Comparison of ENCODE assay signal across 14 mouse cellular contexts in genomic region chr13:8173800-8174199, GRCm38 (mm10). TPM values are rescaled to one million over a fixed set of nuclear protein-coding genes. Genes with fewer than 3 reads are reported as not detected.
DNase-seq lines count a peak whose midpoint lies in the region; ATAC-seq and TF ChIP-seq lines count a peak whose summit lies in the region.
"Had no signal": no experiment of that assay in that cellular context is flagged by ENCODE, and none has a peak within 500 bp of the region (broad histone marks: within the 10 kb centered on the region; RNA-seq: fewer than 3 reads in every experiment).

No protein-coding gene starts in this region.

- H3K4me2 ChIP-seq in embryonic facial prominence, embryonic 11.5 days (ENCODE audit: low read depth, low read length) = no peak overlapping the region
- H3K4me2 ChIP-seq in heart, embryonic 12.5 days = no peak overlapping the region
- H3K4me2 ChIP-seq: hindbrain, embryonic 15.5 days; midbrain, embryonic 12.5 days had no signal

- peak; percentile 54 for TF ChIP-seq RAD21 in MEL (IDR thresholded peaks at IDR 0.05; ENCODE audit: low read depth, low read length)

- no peak for TF ChIP-seq POLR2A in MEL (IDR thresholded peaks at IDR 0.05; ENCODE audit: control insufficient read depth in 1 of 2, insufficient read depth in 1 of 2, low read depth in 1 of 2, low read length in 2 of 2, poor library complexity in 1 of 2)

- no peak overlapping the region for H3K9ac ChIP-seq in embryonic facial prominence, embryonic 11.5 days (replicated peaks; ENCODE audit: low read length)
- no peak overlapping the region for H3K9ac ChIP-seq in MEL (ENCODE audit: control insufficient read depth, low read depth, low read length, poor library complexity, severe bottlenecking)
- no peak overlapping the region for H3K9ac ChIP-seq in heart, embryonic 12.5 days
- H3K9ac ChIP-seq: hindbrain, embryonic 15.5 days; midbrain, embryonic 12.5 days had no signal

- no peak for TF ChIP-seq EP300 in MEL (IDR thresholded peaks at IDR 0.05; ENCODE audit: low read depth in 1 of 2, low read length in 2 of 2)

- H3K27me3 ChIP-seq in embryonic facial prominence, embryonic 11.5 days (ENCODE audit: control insufficient read depth, insufficient read depth, low read length) = no peaks in the 10 kb centered on the region
- H3K27me3 ChIP-seq in embryonic facial prominence, embryonic 10.5 days (replicated peaks; ENCODE audit: low read depth, poor library complexity, severe bottlenecking) = no peaks in the 10 kb centered on the region
- H3K27me3 ChIP-seq in MEL (ENCODE audit: control insufficient read depth in 1 of 2, insufficient read depth in 2 of 2, low read length in 2 of 2) = no peaks in the 10 kb centered on the region
- no peaks in the 10 kb centered on the region for H3K27me3 ChIP-seq in heart, embryonic 12.5 days (replicated peaks)
- H3K27me3 ChIP-seq: hindbrain, embryonic 15.5 days; midbrain, embryonic 12.5 days had no signal

- ATAC-seq in embryonic facial prominence, embryonic 11.5 days (replicated peaks; ENCODE audit: insufficient number of reproducible peaks, low FRiP score, low TSS enrichment, low read depth) = no peak
- no peak for ATAC-seq in heart, embryonic 12.5 days (ENCODE audit: insufficient number of reproducible peaks, low FRiP score)

- intact Hi-C loops in left cerebral cortex, postnatal 25 days (cut with DNase I) = loop anchor here (10.0 kb wide), 1 partner anchor 1339 kb away; no protein-coding TSS in a partner anchor

- H3K79me2 ChIP-seq in MEL (ENCODE audit: control insufficient read depth, insufficient read depth, low read length, poor library complexity) = no peaks in the 10 kb centered on the region

- no peaks in the 10 kb centered on the region for H3K9me3 ChIP-seq in embryonic facial prominence, embryonic 11.5 days (replicated peaks; ENCODE audit: control insufficient read depth, low read length)
- no peaks in the 10 kb centered on the region for H3K9me3 ChIP-seq in embryonic facial prominence, embryonic 10.5 days
- no peaks in the 10 kb centered on the region for H3K9me3 ChIP-seq in MEL (replicated peaks; ENCODE audit: insufficient read depth, low read length)
- no peaks in the 10 kb centered on the region for H3K9me3 ChIP-seq in heart, embryonic 12.5 days (replicated peaks)
- H3K9me3 ChIP-seq: hindbrain, embryonic 15.5 days; midbrain, embryonic 12.5 days had no signal

- H3K4me1 ChIP-seq in embryonic facial prominence, embryonic 11.5 days (ENCODE audit: control insufficient read depth, insufficient read depth, low read length) = no peaks in the 10 kb centered on the region
- no peaks in the 10 kb centered on the region for H3K4me1 ChIP-seq in embryonic facial prominence, embryonic 10.5 days
- no peaks in the 10 kb centered on the region for H3K4me1 ChIP-seq in MEL (ENCODE audit: control insufficient read depth in 1 of 2, insufficient read depth in 2 of 2, low read length in 2 of 2)
- no peaks in the 10 kb centered on the region for H3K4me1 ChIP-seq in heart, embryonic 12.5 days (replicated peaks)
- H3K4me1 ChIP-seq: hindbrain, embryonic 15.5 days; midbrain, embryonic 12.5 days had no signal

- TF ChIP-seq CTCF in MEL (IDR thresholded peaks at IDR 0.05 in 2 of 3, conservative IDR thresholded peaks at IDR 0.05 in 1 of 3; ENCODE audit: control insufficient read depth in 1 of 3, insufficient read depth in 1 of 3, low read depth in 2 of 3, low read length in 3 of 3, poor library complexity in 1 of 3, severe bottlenecking in 1 of 3) = peak in 2 of 3 experiments; percentile 9 to 47; a peak in 2 of 6 replicates

- no peak overlapping the region for H3K27ac ChIP-seq in embryonic facial prominence, embryonic 11.5 days (replicated peaks; ENCODE audit: low read depth, low read length)
- H3K27ac ChIP-seq in embryonic facial prominence, embryonic 10.5 days (replicated peaks) = no peak overlapping the region
- H3K27ac ChIP-seq in MEL (ENCODE audit: control insufficient read depth, low read depth, low read length) = no peak overlapping the region
- H3K27ac ChIP-seq in heart, embryonic 12.5 days (ENCODE audit: poor library complexity, severe bottlenecking) = no peak overlapping the region
- H3K27ac ChIP-seq: hindbrain, embryonic 15.5 days; midbrain, embryonic 12.5 days had no signal

- WGBS in embryonic facial prominence, embryonic 11.5 days = 79% methylated on average over 1 of the region's 1 CpGs
- WGBS in embryonic facial prominence, embryonic 10.5 days = 72% methylated on average over 1 of the region's 1 CpGs
- WGBS in heart, embryonic 12.5 days = 50% methylated on average over 1 of the region's 1 CpGs

- no peak overlapping the region for H3K4me3 ChIP-seq in embryonic facial prominence, embryonic 11.5 days (ENCODE audit: low read depth, low read length)
- H3K4me3 ChIP-seq in embryonic facial prominence, embryonic 10.5 days = no peak overlapping the region
- no peak overlapping the region for H3K4me3 ChIP-seq in MEL (ENCODE audit: control insufficient read depth in 1 of 2, insufficient read depth in 1 of 2, low read depth in 2 of 2, low read length in 2 of 2)
- no peak overlapping the region for H3K4me3 ChIP-seq in heart, embryonic 12.5 days
- H3K4me3 ChIP-seq: erythroblast, embryonic 14.5 days; hindbrain, embryonic 15.5 days; midbrain, embryonic 12.5 days had no signal

- DNase-seq in embryonic facial prominence, embryonic 11.5 days (ENCODE audit: low spot score) = peak; percentile 11
- no peak for DNase-seq in embryonic facial prominence, embryonic 10.5 days (ENCODE audit: low spot score)
- DNase-seq in layer of hippocampus, adult 11-12 months (ENCODE audit: low spot score) = peak; percentile 28
- no peak for DNase-seq in layer of hippocampus, postnatal 36 days
- DNase-seq in MEL (ENCODE audit: low read depth, low spot score) = peak; percentile 6
- peak; percentile 21 to 23 for DNase-seq in left cerebral cortex, postnatal 25 days (ENCODE audit: low spot score in 2 of 2)
- DNase-seq in ovary, postnatal 10 days (ENCODE audit: low spot score) = no peak
- DNase-seq: adrenal gland, postnatal 14 days; cerebellum, adult 18-20 months; heart, adult 11 months had no signal

- no peaks in the 10 kb centered on the region for H3K36me3 ChIP-seq in embryonic facial prominence, embryonic 11.5 days (replicated peaks; ENCODE audit: control insufficient read depth, insufficient read depth, low read depth, low read length)
- H3K36me3 ChIP-seq in embryonic facial prominence, embryonic 10.5 days (replicated peaks) = no peaks in the 10 kb centered on the region
- H3K36me3 ChIP-seq in MEL (ENCODE audit: control insufficient read depth in 1 of 2, insufficient read depth in 2 of 2, low read length in 2 of 2) = no peaks in the 10 kb centered on the region
- no peaks in the 10 kb centered on the region for H3K36me3 ChIP-seq in heart, embryonic 12.5 days
- H3K36me3 ChIP-seq: hindbrain, embryonic 15.5 days; midbrain, embryonic 12.5 days had no signal

TF ChIP-seq in MEL, 35 proteins besides CTCF, POLR2A, EP300 and RAD21:
- no peak for TF ChIP-seq ZMIZ1 (IDR thresholded peaks at IDR 0.05; ENCODE audit: low read depth, low read length)
- TF ChIP-seq ZC3H11A (IDR thresholded peaks at IDR 0.05; ENCODE audit: low read depth, low read length) = peak; percentile 44
- TF ChIP-seq SMC3 (IDR thresholded peaks at IDR 0.05; ENCODE audit: low read depth, low read length) = peak; percentile 76

RNA-seq across cellular contexts. Expression of gene Adarb2, which starts 28.9 kb away (rescaled TPM):
- 1.8 and 2.1 TPM in 2 replicates for polyA plus RNA-seq in embryonic facial prominence, embryonic 11.5 days (2014; fragmentation: Nextera tagmentation; extraction: Ambion mirVana)
- polyA plus RNA-seq in embryonic facial prominence, embryonic 10.5 days (2016; fragmentation: Nextera tagmentation; extraction: Ambion mirVana) = 2.6 TPM in 2 replicates
- 10 to 100 TPM; 39.9 to 43.0 TPM for total RNA-seq in layer of hippocampus, postnatal 36 days (2021)
- 0.29 and 0.42 TPM in 2 replicates for total RNA-seq in MEL (2012; rRNA removed)
- polyA plus RNA-seq in MEL (2012; ENCODE audit: insufficient read depth in 1 of 2, insufficient read length in 2 of 2, low read depth in 1 of 2, low replicate concordance in 2 of 2, missing spikeins in 1 of 2) = under 1 TPM in 1 of 2 experiments, not detected in 1; 0.57 TPM
- 10 to 100 TPM; 25.5 to 29.1 TPM for total RNA-seq in left cerebral cortex, postnatal 25 days (2021)
- polyA plus RNA-seq in heart, embryonic 12.5 days (2016; fragmentation: Nextera tagmentation; extraction: Ambion mirVana) = 0.17 and 0.19 TPM in 2 replicates
- total RNA-seq: adrenal gland, postnatal 14 days had no signal
- polyA plus RNA-seq: erythroblast, embryonic 14.5 days had no signal

Comparison
In these comparisons a context has a peak if more than half of its experiments do, and no peak if none do; other contexts are left out.
1. DNase-seq: peak in embryonic facial prominence, embryonic 11.5 days (single experiment), layer of hippocampus, adult 11-12 months (single experiment), MEL (single experiment) and left cerebral cortex, postnatal 25 days (2 of 2); none in embryonic facial prominence, embryonic 10.5 days (single experiment), layer of hippocampus, postnatal 36 days (0 of 2) and ovary, postnatal 10 days (single experiment).